Comparison of ENCODE assay signal across 12 mouse cellular contexts in genomic region chr16:18078314-18079015, GRCm38 (mm10). TPM values are rescaled to one million over a fixed set of nuclear protein-coding genes. Genes with fewer than 3 reads are reported as not detected.
"Had no signal": no experiment of that assay in that cellular context is flagged by ENCODE, and none has a peak within 500 bp of the region (broad histone marks: within the 10 kb centered on the region; RNA-seq: fewer than 3 reads in every experiment).

No protein-coding gene starts in this region.

- H3K9ac ChIP-seq: limb, embryonic 13.5 days; liver, embryonic 14.5 days; midbrain, embryonic 13.5 days; stomach, embryonic 15.5 days had no signal

- DNase-seq: kidney, postnatal 10 days; left cerebral cortex, postnatal 4 days; lung, adult 18-20 months; lung, postnatal 36 days; right cerebral cortex, postnatal 14 days; thymus, adult 2 months; thymus, postnatal 25 days had no signal

- H3K27ac ChIP-seq: limb, embryonic 13.5 days; liver, embryonic 14.5 days; midbrain, embryonic 13.5 days; stomach, embryonic 15.5 days had no signal

- H3K27me3 ChIP-seq: limb, embryonic 13.5 days; midbrain, embryonic 13.5 days; stomach, embryonic 15.5 days had no signal

- H3K36me3 ChIP-seq: stomach, embryonic 15.5 days had no signal

- H3K4me3 ChIP-seq: limb, embryonic 13.5 days; midbrain, embryonic 13.5 days; stomach, embryonic 15.5 days had no signal

- H3K4me1 ChIP-seq: limb, embryonic 13.5 days; midbrain, embryonic 13.5 days; stomach, embryonic 15.5 days had no signal

RNA-seq across cellular contexts. Expression of gene Rtn4r, which starts 49.0 kb away (rescaled TPM):
- total RNA-seq: liver, adult 2 months had no signal
- polyA plus RNA-seq: liver, adult 2 months had no signal
